Mouse (Mus musculus): ENCODE results near the gene Xrcc5.

Xrcc5 gene

DNA sequence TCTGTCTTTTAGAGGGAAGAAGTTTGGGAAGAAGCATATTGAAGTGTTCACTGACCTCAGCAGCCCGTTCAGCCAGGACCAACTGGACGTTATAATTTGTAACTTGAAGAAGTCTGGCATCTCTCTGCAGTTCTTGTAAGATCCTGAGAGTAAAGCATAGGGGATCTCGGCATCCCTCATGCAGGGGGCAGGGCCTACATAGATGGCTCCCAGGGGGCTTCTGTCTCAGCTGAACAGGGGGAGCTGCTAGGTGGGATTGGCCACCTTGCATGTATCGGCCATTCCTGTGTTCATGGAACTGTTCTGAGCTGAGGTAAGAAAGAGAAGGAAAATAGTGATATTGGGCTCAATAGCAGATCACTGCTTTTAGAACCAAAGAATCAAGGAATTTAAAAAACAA lies 8.2 kb downstream of the Xrcc5 start:
- DNase-seq (ENCODE audit: low spot score): no peak

DNA sequence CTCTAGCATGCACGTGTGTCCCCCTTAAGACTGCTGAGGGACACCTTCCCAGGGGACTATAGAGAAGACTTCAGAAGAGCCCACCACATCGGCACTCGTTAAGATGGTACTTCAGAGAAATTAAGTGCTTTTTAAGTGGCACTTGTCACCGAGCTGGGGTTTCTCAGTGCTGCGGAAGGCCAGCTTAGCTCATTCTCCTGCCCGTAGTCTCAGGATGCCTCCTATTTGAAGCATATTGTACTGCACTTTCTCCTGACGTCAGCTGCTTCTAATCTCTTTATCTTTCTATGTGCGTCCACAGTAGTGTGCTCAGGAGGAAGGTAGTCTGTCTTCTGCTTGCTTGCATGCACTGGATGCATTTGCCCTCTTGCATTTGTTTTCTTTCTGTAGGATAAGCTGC lies 9.2 kb downstream of the Xrcc5 start:
- DNase-seq (ENCODE audit: low spot score): no peak

DNA sequence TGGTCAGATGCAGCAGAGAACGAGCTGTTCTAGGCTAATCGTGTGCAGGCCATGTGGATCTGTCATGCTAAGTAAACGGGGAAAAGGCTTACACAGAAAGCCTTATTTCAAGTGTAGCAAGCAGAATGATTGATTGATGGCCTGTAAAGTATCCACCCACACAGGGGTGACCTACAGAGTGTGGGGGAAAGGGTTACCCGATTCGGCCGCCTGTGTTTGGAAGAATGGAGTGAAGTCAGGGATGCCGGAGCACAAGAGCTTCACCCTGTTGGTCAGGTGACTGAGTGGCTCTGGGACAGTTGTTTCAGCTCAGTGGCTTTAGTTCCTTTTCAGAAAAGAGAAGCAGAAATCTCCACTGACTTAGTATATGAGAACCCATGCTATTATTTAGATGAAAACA lies 9.7 kb downstream of the Xrcc5 start:
- no peak for DNase-seq (ENCODE audit: low spot score)

DNA sequence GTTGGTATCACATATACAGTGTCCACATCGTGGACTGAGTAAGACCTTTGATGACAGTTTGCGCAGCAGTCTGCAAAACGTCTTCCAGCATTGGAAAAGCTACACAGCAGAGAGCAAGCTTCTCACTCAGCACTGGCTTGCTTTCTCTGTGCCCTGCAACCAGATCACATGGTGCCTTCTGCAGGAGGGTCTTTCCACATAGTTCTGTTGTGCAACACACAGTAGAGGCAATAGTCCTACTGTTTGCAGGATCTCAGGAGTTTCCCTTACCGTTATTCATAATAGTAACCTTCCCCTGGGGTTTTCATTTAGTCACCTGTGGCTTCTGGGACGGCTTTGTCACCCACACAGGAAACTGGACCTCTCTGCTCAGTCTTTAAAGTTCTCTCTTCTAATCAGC lies 13.5 kb downstream of the Xrcc5 start:
- no peak for DNase-seq (ENCODE audit: low spot score)

DNA sequence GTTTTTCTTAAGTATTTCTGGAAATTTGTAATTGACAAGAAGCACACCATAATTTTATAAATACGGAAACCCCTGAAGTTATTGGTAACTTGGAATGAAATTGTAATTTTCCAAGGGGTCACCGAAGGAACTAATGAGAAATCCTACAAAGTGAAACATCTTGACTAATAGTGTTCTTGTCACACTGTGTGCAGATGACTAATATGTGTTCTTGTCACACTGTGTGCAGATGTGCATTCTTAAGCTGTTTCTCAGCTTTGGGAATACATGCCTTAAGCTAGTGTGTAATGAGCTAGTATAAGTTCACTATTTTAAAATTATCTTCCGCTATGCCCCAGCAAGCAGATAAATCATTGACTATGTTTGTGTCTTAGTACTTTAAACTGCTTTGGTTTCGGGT lies 16.0 kb downstream of the Xrcc5 start:
- DNase-seq (ENCODE audit: low spot score): no peak

DNA sequence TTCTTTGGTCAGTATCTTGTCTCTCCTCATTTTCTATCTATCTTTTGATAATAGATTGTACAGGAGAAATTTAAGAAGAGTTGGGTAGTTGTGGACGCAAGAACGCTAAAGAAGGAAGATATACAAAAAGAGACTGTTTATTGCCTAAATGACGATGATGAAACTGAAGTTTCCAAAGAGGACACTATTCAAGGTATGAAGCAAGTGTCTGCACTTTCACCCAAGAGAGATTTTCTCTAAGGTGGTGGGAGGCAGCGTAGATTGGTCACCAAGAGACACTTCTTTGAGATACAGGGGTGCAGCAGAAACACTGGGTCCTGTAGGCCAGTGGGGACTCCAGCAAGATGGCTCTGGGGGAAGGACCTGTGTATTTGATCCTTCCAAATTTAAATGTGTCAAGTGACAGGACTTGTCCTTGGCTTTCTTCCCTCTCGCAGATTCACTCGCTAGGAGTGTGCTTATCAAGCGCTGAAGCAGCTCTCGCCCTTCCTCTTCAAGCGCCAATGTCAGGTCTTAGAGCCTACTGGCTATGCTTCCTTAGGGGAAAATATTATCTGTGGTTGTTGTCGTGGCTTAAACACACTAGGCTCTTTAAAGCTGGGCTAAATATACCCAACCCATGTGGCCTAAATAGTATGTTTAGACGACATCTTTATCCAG lies 19.1 kb downstream of the Xrcc5 start:
- no peak for DNase-seq (ENCODE audit: low spot score)

DNA sequence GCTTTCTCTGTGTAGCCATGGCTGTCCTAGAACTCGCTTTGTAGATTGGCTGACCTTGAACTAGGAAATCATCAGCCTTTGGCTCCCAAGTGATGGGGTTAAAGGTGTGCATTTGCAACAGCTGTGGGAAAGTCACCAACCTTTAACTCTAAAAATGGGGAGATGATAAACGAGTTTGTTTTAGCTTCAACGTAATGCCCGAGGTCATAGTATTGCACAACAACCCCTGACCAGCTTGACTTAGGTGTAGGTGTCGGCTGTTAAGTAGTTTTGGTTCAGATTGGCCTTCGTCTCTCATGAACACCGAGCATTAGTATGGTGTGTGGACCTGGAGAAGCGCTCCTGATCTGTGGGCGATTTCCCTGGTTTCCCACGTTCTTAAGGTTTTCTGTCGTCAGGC lies 27.6 kb downstream of the Xrcc5 start:
- no peak for DNase-seq (ENCODE audit: low spot score)

DNA sequence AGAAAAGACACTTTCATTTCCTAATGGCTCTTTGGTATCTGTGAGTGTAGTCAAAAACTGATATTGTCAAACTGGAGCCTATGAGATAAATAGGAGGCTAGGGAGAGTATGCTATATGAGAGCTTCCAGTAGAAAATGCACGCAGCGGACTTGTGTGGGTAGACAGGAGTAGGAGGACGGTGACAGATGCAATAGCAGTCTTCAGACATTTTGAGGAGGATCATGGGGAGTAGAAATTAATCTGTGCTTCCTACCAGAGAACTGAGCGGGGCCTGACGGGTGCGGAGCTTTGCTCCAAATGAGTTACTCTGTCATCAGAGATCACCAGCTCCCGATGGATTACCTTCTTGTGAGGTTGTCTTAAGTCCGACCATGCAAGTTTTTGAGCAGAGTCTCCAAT lies 29.6 kb downstream of the Xrcc5 start:
- DNase-seq (ENCODE audit: low spot score): no peak

DNA sequence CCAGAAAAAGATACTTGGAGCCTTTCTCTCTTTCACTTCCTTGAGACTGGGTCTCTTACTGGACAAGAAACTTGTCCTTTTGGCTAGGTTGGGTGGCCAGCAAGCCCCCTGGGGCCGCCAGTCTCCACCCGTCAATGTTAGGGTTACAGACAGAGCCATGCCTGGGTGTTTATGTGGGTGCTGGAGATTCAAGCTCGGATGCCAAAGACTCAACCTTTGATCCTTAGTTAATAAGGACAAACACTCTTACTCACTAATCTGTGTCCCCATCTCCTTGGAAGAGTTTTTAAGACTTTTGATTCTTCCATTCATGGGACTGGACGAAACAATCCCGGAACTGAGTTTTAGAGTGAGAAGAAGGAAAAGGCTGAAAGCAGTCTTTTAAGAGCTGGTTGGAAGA lies 31.1 kb downstream of the Xrcc5 start:
- DNase-seq (ENCODE audit: low spot score): no peak

DNA sequence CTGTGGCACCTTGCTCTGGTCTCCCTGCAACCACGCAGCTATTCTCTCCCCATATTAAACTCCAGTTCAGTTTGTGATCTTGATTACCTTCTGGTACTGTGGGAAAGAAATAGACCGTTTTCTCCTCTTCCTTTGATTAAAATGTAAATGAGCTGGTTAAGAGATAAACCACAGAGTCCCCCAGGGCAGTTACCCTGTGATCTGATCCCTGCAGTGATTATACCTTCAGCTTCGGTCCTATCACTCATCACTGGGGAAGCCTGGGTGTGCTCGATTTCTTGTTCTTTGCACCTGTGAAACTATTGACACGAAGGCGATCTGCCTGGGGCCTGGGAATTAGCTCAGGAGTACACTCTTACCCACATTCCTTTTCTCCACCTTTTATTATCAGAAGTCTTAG lies 40.7 kb downstream of the Xrcc5 start:
- DNase-seq (ENCODE audit: low spot score): no peak

DNA sequence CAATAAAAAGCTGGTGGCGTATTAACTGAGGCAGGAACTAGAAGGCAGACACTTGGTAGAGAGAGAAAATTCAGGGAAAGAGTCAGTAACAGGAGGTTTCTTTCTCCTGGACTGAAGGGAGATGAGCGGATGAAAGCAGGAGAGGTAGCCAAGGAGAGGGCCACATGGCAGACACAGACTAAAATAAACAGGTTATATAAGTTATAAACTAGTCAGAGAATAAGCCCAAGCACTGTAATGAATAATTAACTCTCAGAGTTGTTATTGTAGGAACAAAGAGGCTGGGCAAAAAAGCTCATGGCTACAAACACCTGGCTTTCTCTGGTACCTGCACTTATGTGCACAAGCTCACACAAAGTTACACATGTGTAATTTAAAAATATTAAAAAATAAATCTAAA lies 47.6 kb downstream of the Xrcc5 start:
- no peak for DNase-seq (ENCODE audit: low spot score)

DNA sequence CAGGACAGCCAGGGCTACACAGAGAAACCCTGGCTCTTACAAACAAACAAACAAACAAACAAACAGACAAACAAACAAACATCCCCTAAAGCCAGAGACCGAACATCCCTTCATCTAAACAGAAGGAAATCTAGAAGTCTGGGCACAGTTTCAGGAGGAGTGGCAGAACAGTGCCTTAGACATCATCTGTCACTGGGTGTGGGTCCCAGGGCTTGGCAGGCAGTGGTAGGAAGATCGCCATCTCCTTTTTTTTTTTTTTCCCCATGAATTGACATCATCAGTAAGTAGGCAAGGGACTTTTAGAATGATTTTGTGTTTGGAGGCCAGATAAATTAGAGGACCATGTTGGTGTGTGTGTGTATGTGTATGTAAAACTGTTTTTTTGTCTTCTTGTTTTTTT lies 51.0 kb downstream of the Xrcc5 start:
- no peak for DNase-seq (ENCODE audit: low spot score)

DNA sequence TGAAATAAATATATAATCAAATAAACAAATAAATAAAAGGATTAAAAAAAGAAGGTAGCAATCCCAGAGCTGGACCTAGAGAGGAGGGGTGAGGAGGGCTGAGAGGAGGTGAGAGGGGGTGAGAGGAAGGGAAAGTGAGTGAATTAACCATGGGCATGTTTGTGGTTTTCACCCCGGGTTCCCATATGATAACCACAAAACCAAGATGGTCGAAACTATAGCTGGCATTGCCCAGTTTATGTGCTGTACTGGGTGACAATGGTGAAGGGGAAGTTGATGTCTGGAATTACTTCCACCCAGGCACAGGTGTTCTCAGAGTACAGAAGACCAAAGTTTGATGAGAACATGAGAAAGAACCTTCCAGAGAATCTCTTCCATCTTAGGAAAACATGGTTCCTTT lies 52.2 kb downstream of the Xrcc5 start:
- no peak for DNase-seq (ENCODE audit: low spot score)

DNA sequence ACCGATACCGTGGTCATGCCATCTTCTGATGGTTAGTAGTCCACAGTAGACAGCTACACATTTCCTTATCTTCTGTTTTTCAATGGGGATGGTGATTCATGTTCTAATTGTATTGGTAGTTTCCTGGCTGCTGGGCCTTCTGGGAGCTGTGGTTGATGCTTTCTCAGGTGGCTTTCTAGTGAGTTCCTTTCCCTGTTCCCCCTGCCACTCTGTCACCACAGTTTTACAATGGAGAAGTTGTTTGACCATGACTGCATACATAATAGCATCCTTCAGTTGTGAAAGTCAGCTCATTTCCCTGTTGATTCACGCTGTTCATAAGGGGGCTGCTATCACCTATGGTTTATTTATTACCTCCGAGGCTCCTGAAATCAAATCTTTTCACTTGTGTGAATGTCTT lies 53.6 kb downstream of the Xrcc5 start:
- DNase-seq (ENCODE audit: low spot score): no peak

DNA sequence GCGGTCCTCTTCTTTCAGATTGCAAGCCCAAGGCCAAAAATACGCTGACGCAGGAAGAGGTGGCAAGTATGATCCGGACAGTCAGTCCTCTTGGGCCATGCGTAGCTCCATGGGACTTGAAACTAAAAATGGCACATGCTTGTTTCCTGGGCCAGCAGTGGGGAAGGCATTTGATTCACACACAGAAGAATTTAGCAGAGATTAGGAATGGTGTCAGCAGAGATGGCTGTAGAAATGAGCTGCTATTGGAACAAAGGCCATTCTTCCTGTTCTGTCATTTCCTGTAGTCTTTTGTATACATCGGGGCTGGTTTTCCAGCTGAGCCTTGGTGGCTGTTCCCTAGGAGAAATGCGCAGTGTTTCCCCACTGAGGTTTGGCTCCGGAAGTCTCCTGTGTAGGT lies 57.4 kb downstream of the Xrcc5 start:
- DNase-seq (ENCODE audit: low spot score): no peak

DNA sequence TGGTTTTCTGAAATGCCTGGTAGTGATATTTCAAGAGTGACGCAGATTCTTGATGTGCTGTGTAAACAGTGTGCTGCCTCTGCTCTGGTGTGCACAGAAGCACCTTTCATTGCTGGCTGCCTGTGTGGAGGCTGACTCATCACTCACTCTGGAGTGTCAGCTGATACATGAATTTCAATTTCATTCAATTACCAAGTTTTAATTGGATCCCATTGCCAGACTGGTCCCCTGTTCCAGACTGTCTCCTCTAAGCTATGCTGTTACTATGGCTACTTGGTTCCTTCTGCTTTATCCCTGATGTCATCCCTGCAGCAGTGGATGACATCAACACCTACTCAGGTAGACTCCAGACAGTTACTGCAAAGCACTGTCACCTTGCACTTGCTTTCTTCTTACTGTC lies 65.3 kb downstream of the Xrcc5 start:
- DNase-seq (ENCODE audit: low spot score): peak; percentile 46

DNA sequence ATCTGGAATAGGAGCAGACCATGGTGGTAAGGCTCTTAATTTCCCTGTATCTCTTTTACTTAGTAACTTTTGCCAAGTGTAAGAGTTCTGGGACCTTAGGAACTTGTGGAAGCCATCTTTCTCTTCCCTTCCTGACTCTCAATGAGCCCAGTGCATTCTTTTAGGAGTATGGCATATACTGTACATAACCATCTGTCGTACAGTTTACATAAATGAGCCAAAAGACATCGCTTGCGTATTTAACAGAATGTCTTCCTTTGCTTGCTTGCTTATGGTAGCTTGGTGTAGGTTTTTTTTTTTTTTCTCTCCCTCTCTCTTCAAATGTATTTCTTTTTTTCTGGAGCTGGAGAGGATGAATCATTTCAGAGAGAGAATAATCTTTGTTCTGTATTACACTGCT lies 65.7 kb downstream of the Xrcc5 start:
- no peak for DNase-seq (ENCODE audit: low spot score)

DNA sequence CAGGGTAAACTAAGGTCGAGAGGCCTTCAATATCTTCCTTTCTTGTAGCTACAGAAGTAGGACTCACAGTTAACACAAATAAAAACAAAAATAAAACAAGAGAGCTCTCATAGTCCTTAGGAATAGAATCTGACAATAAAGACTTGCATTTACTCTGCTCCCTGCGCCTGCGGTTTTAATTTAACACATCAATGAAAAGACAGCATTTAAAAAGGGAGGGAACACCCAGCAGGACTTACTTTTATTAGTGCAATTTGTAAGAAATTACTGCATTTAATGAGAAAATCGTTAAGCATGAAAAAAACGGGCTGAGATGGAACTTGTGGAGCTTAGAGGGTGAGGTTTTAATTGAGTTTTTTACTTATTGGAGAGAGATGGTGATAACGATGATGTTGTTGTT lies 66.4 kb downstream of the Xrcc5 start:
- no peak for DNase-seq (ENCODE audit: low spot score)

DNA sequence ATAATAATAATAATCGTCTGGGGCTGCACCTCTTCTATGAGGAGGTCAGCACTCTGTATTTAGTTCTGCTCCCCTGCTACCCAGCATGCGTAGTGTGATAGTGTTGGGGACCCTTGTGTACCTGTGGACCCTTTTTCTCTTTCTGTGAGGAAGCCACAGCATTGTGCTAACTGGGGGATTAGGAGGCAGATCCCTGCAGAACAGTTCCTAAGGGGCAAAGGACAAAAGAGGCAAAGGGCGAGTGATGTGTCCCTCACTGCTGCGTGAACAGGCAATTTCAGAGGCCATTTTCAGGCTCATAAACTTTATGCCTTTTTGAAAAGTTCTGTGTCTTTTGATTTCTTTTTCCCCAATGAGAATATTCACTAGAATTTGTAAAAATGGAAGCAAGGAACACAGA lies 66.8 kb downstream of the Xrcc5 start:
- no peak for DNase-seq (ENCODE audit: low spot score)

DNA sequence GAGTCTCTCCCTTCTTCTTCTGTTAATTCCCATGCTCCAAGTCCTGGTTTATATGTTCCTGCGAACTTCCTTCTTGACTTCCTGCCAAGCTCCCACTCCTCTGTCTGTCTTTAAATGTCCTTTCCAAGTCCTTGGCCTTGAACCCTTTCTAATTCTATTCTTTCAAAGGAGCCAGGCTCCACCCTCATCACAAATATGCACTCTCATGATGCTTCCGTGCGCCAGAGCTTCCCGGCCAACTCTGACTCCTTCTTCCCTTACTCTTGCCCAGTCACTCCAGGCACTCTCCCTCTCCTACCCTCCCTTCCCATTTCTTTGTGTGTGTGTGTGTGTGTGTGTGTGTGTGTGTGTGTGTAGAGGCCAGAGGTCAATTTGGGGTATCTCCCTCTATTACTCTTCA lies 70.9 kb downstream of the Xrcc5 start:
- no peak for DNase-seq (ENCODE audit: low spot score)

DNA sequence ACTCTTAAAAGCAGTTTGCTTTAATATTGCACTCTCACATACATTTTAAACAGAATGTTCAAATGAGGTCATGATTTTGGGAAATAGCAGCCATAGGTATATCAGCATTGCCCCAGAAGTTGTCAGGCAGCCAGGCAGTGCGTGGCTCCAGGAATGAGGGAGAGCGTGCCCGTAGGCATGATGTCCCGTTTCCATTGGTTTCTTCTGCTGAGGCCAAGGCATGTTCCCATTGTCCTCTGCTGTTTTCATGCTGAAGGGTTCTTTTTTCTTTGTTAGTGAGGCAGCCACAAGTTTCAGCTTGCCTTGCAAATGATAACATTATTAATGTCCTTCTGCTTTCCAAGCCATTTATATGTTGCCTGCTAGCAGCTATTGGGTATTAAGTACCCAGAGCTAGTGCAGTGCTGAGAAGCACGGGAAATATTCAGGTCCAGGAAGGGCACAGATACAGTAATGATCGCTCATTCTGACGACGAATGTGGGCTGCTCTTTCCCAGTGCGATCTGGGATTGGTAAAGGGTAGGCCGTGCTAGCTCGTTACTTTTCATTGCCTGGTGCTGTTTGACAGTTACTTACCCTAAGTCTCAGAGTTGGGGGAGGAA lies 72.6 kb downstream of the Xrcc5 start:
- no peak for DNase-seq (ENCODE audit: low spot score)

DNA sequence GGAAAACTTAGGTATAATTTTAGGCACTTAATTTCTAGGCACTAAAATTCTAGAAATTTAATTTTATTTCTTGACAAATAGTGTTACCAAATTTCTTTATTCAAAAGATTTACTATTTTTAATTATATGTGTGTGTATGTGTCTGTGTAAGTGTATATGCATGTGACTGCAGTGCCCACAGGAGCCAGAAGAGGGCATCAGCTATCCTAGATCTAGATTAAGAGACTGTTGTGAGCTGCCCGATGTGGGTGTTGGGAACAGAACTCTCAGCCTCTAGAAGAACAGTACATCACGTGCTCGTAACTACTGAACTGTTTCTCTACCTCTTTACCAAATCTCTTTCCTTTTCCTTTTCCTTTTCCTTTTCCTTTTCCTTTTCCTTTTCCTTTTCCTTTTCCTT lies 73.3 kb downstream of the Xrcc5 start:
- DNase-seq (ENCODE audit: low spot score): no peak

DNA sequence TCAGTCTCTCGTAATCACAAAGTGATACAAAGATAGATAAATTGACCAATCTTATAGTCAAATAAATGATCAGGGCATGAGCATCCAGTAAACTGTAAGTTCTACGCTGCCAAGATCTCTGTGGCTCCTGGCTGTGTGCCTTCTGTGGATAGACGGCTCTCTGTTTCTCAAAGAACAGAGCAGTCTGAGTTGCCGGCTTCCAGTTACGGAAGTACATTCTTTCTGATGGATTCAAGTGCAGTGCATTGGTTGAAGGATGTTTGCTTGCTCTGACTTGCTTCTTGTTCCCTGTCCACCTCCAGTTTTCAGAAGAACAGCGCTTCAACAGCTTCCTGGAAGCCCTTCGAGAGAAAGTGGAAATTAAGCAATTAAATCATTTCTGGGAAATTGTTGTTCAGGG lies 75.8 kb downstream of the Xrcc5 start:
- no peak for DNase-seq (ENCODE audit: low spot score)

DNA sequence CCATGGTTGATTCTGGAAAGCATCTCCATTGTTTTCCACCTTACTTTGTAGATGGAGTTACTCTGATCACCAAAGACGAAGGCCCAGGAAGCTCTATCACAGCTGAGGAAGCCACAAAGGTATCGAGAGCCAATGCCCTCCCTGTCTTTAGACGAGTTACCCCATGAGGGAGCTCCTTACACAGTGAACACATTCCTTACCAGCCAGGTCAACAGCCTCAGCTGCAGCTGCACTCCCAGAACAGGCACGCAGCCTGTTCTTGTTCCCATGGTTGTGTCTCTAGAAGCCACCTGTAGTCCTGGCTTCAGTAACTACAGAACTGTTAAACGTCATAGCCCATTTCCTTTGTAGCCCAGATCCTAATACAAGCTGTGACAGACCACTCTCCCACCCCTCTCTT lies 76.4 kb downstream of the Xrcc5 start:
- DNase-seq (ENCODE audit: low spot score): no peak

DNA sequence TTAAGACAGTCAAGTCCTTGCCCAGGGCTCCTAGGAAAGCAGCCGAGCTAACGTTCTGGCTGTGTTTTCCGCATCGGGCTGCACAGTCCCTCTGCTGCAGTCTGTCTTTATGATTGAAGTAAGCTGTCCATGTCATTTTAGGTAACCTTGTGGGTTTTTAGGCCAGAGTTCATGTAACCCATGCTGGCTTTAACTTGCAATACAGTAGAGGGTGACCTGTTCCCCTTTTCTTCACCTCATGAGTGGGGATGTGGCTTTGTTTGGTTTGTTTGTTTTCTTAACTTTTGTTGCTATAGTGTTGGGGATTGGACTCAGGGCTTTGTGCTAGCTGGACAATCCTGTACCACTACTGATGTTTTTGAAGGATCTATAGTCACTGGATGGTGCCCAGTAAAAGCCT lies 83.2 kb downstream of the Xrcc5 start:
- DNase-seq (ENCODE audit: low spot score): no peak
